Mouse (Mus musculus) liver, embryonic 12.5 days (tissue): ENCODE results near the gene Maff. TPM values are rescaled to one million over a fixed set of nuclear protein-coding genes. Genes with fewer than 3 reads are reported as not detected.

Experiments
- ATAC-seq: fragments of 200-750 bp; cut with Nextera tagmentation; 2 replicates; pipeline ENCODE4 v1.8.0; 2017; ENCODE audit warnings: moderate number of reproducible peaks, mild to moderate bottlenecking, moderate library complexity
- H3K27ac ChIP-seq: fragments of 300-500 bp; sonication (generic); 2 replicates; pipeline ENCODE4 v1.5.1; 2016; ENCODE audit warnings: mild to moderate bottlenecking
- H3K27me3 ChIP-seq: fragments of 300-500 bp; sonication (generic); replicated peaks from 2 replicates; pipeline ENCODE4 v1.6.1; 2016; ENCODE audit warnings: mild to moderate bottlenecking, moderate library complexity
- H3K36me3 ChIP-seq: fragments of 300-500 bp; sonication (generic); 2 replicates; pipeline ENCODE4 v1.6.1; 2016; ENCODE audit warnings: mild to moderate bottlenecking, moderate library complexity
- H3K4me1 ChIP-seq: fragments of 300-500 bp; sonication (generic); 2 replicates; pipeline ENCODE4 v1.6.1; 2016
- H3K4me2 ChIP-seq: fragments of 300-500 bp; sonication (generic); 2 replicates; pipeline ENCODE4 v1.6.1; 2016; ENCODE audit warnings: mild to moderate bottlenecking, moderate library complexity
- H3K4me3 ChIP-seq: fragments of 300-500 bp; sonication (generic); 2 replicates; pipeline ENCODE4 v1.5.1; 2016; ENCODE audit warnings: mild to moderate bottlenecking, moderate library complexity
- H3K9ac ChIP-seq: fragments of 300-500 bp; sonication (generic); 2 replicates; pipeline ENCODE4 v1.6.1; 2016; ENCODE audit warnings: mild to moderate bottlenecking, moderate library complexity
- H3K9me3 ChIP-seq: fragments of 300-500 bp; sonication (generic); replicated peaks from 2 replicates; pipeline ENCODE4 v1.6.1; 2016; ENCODE audit warnings: mild to moderate bottlenecking, moderate library complexity
- WGBS: fragments of 180-500 bp; shearing (Covaris S2); methylation state at CpG from one replicate; pipeline ENCODE4 v1.1.7; 2016; ENCODE audit not compliant: insufficient replicate concordance; 5-methylcytosine and 5-hydroxymethylcytosine counted together
- polyA plus RNA-seq: library from polyadenylated mRNA; unstranded; fragments of >200 nt; fragmentation: Nextera tagmentation; extraction: Ambion mirVana; gene quantifications from 2 replicates; pipeline ENCODE4 v1.2.1, GENCODE M21; 2016

The Maff gene
- polyA plus RNA-seq = 1.1 and 2.8 TPM in 2 replicates

- Histone ChIP-seq H3K36me3 (no peaks in the 10 kb centered on the region), H3K4me3 (peak within 1 kb of the TSS; percentile 77), H3K27me3 (peaks cover 23% of the 10 kb centered on the region), H3K4me2 (peak within 1 kb of the TSS; percentile 98), H3K27ac (peak within 1 kb of the TSS; percentile 88), H3K9ac (peak within 1 kb of the TSS; percentile 81), H3K9me3 (no peaks in the 10 kb centered on the region), H3K4me1 (peaks cover 35% of the 10 kb centered on the region)
- 36% methylated on average over 8 of the region's 8 CpGs for WGBS
- no peak for ATAC-seq
These were observed at the start of gene Maff for GRCm38 (mm10) chr15:79346051-79346793. TSS of gene Maff (plus strand) at chr15:79346621.

- Histone ChIP-seq H3K36me3 (peaks cover 72% of the 10 kb centered on the region), H3K27me3 (no peaks in the 10 kb centered on the region), H3K9me3 (no peaks in the 10 kb centered on the region), H3K4me1 (no peaks in the 10 kb centered on the region), H3K9ac (no peak overlapping the region), H3K4me2 (no peak overlapping the region), H3K27ac (no peak overlapping the region), H3K4me3 (no peak overlapping the region)
- ATAC-seq = no peak
- WGBS = 80% methylated on average over 6 of the region's 6 CpGs
These were observed 47.9 kb upstream of the Maff start for GRCm38 (mm10) chr15:79298553-79298952.

- 64% methylated on average over 2 of the region's 2 CpGs for WGBS
- no peaks in the 10 kb centered on the region for H3K9me3 ChIP-seq
- H3K4me3 ChIP-seq = no peak overlapping the region
- no peak overlapping the region for H3K4me2 ChIP-seq
- no peaks in the 10 kb centered on the region for H3K27me3 ChIP-seq
- H3K4me1 ChIP-seq = no peaks in the 10 kb centered on the region
- ATAC-seq = no peak
- H3K9ac ChIP-seq = no peak overlapping the region
- H3K27ac ChIP-seq = no peak overlapping the region
- peaks cover 77% of the 10 kb centered on the region for H3K36me3 ChIP-seq
These were observed 46.8 kb upstream of the Maff start for GRCm38 (mm10) chr15:79299563-79300155.

- Histone ChIP-seq H3K27ac (no peak overlapping the region), H3K4me1 (no peaks in the 10 kb centered on the region), H3K27me3 (no peaks in the 10 kb centered on the region), H3K4me2 (no peak overlapping the region), H3K9ac (no peak overlapping the region), H3K9me3 (no peaks in the 10 kb centered on the region), H3K36me3 (peaks cover 92% of the 10 kb centered on the region), H3K4me3 (no peak overlapping the region)
- ATAC-seq = no peak
- 79% methylated on average over 8 of the region's 8 CpGs for WGBS
These were observed 42.7 kb upstream of the Maff start for GRCm38 (mm10) chr15:79303725-79304124.

GRCm38 (mm10) chr15:79304832-79305231 is 41.6 kb upstream of the Maff start:
- Histone ChIP-seq H3K4me3 (no peak overlapping the region), H3K36me3 (peaks cover 85% of the 10 kb centered on the region), H3K4me1 (no peaks in the 10 kb centered on the region), H3K9me3 (no peaks in the 10 kb centered on the region), H3K9ac (no peak overlapping the region), H3K27ac (no peak overlapping the region), H3K27me3 (no peaks in the 10 kb centered on the region), H3K4me2 (no peak overlapping the region)
- ATAC-seq = no peak
- WGBS = 65% methylated on average over 4 of the region's 5 CpGs

- WGBS = 77% methylated on average over 23 of the region's 23 CpGs
- H3K27me3 ChIP-seq = no peaks in the 10 kb centered on the region
- H3K4me2 ChIP-seq = no peak overlapping the region
- no peaks in the 10 kb centered on the region for H3K9me3 ChIP-seq
- H3K27ac ChIP-seq = no peak overlapping the region
- H3K4me3 ChIP-seq = no peak overlapping the region
- H3K9ac ChIP-seq = no peak overlapping the region
- H3K36me3 ChIP-seq = peaks cover 81% of the 10 kb centered on the region
- H3K4me1 ChIP-seq = no peaks in the 10 kb centered on the region
- ATAC-seq = no peak
These were observed 40.3 kb upstream of the Maff start for GRCm38 (mm10) chr15:79306043-79306637.

- ATAC-seq = no peak
- no peaks in the 10 kb centered on the region for H3K9me3 ChIP-seq
- no peak overlapping the region for H3K27ac ChIP-seq
- H3K27me3 ChIP-seq = no peaks in the 10 kb centered on the region
- H3K4me3 ChIP-seq = no peak overlapping the region
- H3K4me2 ChIP-seq = no peak overlapping the region
- peaks cover 82% of the 10 kb centered on the region for H3K36me3 ChIP-seq
- no peak overlapping the region for H3K9ac ChIP-seq
- WGBS = 62% methylated on average over 4 of the region's 4 CpGs
- H3K4me1 ChIP-seq = no peaks in the 10 kb centered on the region
These were observed 38.6 kb upstream of the Maff start for GRCm38 (mm10) chr15:79307861-79308260.

- 84% methylated on average over 8 of the region's 8 CpGs for WGBS
- Histone ChIP-seq H3K9ac (no peak overlapping the region), H3K4me3 (no peak overlapping the region), H3K9me3 (no peaks in the 10 kb centered on the region), H3K27me3 (no peaks in the 10 kb centered on the region), H3K4me1 (no peaks in the 10 kb centered on the region), H3K36me3 (peaks cover 61% of the 10 kb centered on the region), H3K4me2 (no peak overlapping the region), H3K27ac (no peak overlapping the region)
- ATAC-seq = no peak
These were observed 32.5 kb upstream of the Maff start for GRCm38 (mm10) chr15:79313848-79314369.

- peaks cover 57% of the 10 kb centered on the region for H3K4me1 ChIP-seq
- WGBS = 29% methylated on average over 5 of the region's 5 CpGs
These were observed 24.7 kb upstream of the Maff start for GRCm38 (mm10) chr15:79321733-79322190.

GRCm38 (mm10) chr15:79322281-79322990 is 24.0 kb upstream of the Maff start:
- peak overlapping the region; percentile 36 for H3K4me2 ChIP-seq
- peak overlapping the region; percentile 79 for H3K27ac ChIP-seq
- H3K27me3 ChIP-seq = no peaks in the 10 kb centered on the region
- 49% methylated on average over 11 of the region's 11 CpGs for WGBS
- no peak overlapping the region; the same call in 1 of the 2 replicates for H3K9ac ChIP-seq
- H3K4me1 ChIP-seq = peaks cover 64% of the 10 kb centered on the region
- peaks cover 17% of the 10 kb centered on the region for H3K36me3 ChIP-seq
- no peaks in the 10 kb centered on the region for H3K9me3 ChIP-seq
- peak; percentile 13 for ATAC-seq
- H3K4me3 ChIP-seq = no peak overlapping the region

More at GRCm38 (mm10) chr15:79321733-79322190, 24.7 kb upstream of the Maff start:
- Histone ChIP-seq H3K27me3 (no peaks in the 10 kb centered on the region), H3K9ac (peak overlapping the region; percentile 9; the same call in 1 of the 2 replicates), H3K27ac (peak overlapping the region; percentile 79), H3K36me3 (peaks cover 22% of the 10 kb centered on the region), H3K4me3 (no peak overlapping the region), H3K4me2 (peak overlapping the region; percentile 36), H3K9me3 (no peaks in the 10 kb centered on the region)
- peak; percentile 64 for ATAC-seq

- Histone ChIP-seq H3K4me1 (peaks cover 66% of the 10 kb centered on the region), H3K9ac (no peak overlapping the region), H3K9me3 (no peaks in the 10 kb centered on the region), H3K27ac (peak overlapping the region; percentile 79), H3K4me2 (peak overlapping the region; percentile 36), H3K36me3 (peaks cover 12% of the 10 kb centered on the region), H3K4me3 (no peak overlapping the region), H3K27me3 (no peaks in the 10 kb centered on the region)
- ATAC-seq = no peak
- 61% methylated on average over 6 of the region's 6 CpGs for WGBS
These were observed 23.2 kb upstream of the Maff start for GRCm38 (mm10) chr15:79322991-79323790.
